Mouse (Mus musculus): ENCODE results near the gene Rgl3.
A peak's percentile ranks its signal among the peaks of the same experiment; 100 is the strongest.

Gene Rgl3

GRCm38 (mm10) chr9:21983911-21984310 is 5.3 kb downstream of the Rgl3 start:
- DNase-seq (ENCODE audit: low read depth in 2 of 2, low spot score in 2 of 2), result no peak

- no peak for DNase-seq (ENCODE audit: low read depth in 2 of 2, low spot score in 2 of 2)
These were observed 10.7 kb downstream of the Rgl3 start for GRCm38 (mm10) chr9:21978398-21979128.

DNA sequence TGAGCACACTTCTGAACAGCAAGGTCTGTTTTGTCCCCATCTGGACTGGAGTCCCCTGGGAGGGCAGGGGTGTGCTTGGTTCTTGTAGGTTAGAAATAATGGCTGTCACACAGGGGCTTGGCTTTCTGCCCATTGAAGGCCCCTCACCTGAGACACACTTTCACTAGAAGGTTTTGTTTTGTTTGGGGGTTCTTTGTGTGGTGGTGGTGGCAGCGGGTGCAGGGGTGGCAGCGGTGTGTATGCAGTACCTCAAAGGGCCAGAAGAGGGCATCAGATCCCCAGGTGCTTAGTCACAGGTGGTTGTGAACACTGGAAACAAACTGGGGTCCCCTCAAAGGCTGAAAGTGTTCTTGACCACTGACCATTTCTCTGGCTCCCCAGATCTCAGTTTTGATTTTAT is 11.3 kb downstream of the Rgl3 start:
- peak; percentile 53 to 58 for DNase-seq (ENCODE audit: low read depth in 2 of 2, low spot score in 2 of 2)

- no peak for DNase-seq (ENCODE audit: low read depth in 2 of 2, low spot score in 2 of 2)
These were observed 11.9 kb downstream of the Rgl3 start for GRCm38 (mm10) chr9:21977331-21977730.

DNA sequence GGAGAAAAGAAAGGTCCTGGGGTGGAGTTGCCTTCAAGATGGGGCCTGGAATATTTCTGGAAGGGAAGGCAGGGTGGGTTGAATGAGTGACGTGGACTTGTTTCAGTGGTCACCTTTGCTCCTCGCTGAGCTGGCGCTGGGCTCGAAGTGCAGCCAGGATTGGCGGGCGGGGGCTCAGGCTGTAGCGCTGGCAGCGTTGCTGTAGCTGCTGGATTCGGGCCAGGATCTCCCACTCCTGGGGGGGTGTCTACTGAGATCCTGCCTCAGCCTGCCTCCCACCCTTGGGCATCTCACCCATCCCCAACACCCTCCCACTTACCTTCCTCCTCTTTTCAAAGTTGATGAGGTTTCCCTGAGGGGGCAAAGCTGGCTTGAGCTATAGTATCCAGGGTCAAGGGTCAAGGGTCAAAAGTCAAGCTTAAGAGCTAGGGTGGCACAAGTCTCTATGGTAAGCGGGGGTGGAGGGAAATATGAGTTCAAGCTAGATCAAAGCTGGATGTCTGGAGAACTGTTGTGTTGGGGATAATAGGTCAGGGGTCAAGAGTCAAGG is 12.5 kb downstream of the Rgl3 start:
- DNase-seq (ENCODE audit: low read depth in 2 of 2, low spot score in 2 of 2), result no peak

GRCm38 (mm10) chr9:21969304-21969703 is 19.9 kb downstream of the Rgl3 start:
- DNase-seq (ENCODE audit: low read depth in 2 of 2, low spot score in 2 of 2), result no peak

GRCm38 (mm10) chr9:21968883-21969282 is 20.4 kb downstream of the Rgl3 start:
- no peak for DNase-seq (ENCODE audit: low read depth in 2 of 2, low spot score in 2 of 2)

- no peak for DNase-seq (ENCODE audit: low read depth in 2 of 2, low spot score in 2 of 2)
These were observed 25.8 kb downstream of the Rgl3 start, which contains the start of gene Epor for GRCm38 (mm10) chr9:21963417-21963816. TSS of gene Epor (minus strand) at chr9:21963506.

DNA sequence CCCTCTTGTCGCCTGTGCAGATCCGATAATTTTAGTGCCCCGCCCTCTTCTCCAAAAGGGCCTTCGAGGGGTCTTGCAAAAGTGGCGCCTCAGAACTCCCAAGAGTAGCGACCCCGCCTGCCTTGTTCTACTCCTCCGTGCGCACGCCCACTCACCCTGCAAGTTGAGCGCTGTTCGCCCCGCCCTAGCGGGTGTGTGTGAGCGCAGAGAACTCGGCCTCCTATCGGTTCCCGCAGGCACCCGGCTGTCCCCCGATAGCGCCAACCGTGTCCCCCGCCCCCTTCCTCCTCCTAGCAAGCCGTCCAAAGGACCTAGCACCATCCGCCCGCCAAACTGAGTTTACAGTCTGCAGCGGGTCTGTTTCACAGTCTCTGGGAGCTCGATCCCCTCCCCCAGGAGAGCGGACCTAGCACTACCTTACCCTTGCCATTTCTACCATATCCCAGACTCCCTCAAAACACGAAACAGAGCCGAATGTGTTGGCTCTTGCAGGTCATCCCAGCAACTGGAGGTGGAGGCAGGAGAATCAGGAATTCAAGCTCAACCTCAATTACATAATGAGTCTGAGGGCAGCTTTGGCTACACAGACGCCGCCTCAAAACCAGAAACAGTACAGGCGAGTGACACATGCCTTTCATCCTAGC is 26.7 kb downstream of the Rgl3 start:
- peak; percentile 37 to 53 for DNase-seq (ENCODE audit: low read depth in 2 of 2, low spot score in 2 of 2)

GRCm38 (mm10) chr9:21962010-21962409 is 27.2 kb downstream of the Rgl3 start:
- no peak for DNase-seq (ENCODE audit: low read depth in 2 of 2, low spot score in 2 of 2)

DNA sequence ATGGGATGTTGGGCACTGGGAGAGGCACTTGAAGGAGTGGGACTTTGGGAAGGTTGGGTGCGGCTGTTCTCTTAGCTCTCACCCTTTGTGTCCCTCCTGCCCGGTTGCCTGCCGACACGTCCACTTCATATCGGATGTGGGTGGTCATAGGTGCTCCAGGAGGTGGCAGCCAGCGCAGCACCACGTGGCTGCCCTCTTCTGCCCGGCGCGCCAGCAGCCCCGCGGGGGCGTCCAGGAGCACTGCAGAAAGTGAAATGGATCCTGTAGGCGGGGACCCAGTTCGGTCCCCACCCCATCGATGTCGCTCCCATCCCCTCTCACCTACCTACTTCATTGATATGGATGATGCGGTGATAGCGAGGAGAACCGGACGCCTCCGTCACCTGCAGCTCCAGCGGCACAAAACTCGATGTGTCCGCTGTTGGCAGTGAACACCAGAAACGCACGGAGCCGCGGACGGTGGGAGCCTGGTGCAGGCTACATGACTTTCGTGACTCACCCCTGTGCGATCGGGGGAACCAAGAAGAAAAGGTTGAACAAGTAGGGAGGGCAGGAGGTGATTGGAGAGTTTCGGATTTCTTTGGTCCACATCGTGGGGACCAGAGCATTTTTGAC is 27.8 kb downstream of the Rgl3 start:
- DNase-seq (ENCODE audit: low read depth in 2 of 2, low spot score in 2 of 2), result no peak

DNA sequence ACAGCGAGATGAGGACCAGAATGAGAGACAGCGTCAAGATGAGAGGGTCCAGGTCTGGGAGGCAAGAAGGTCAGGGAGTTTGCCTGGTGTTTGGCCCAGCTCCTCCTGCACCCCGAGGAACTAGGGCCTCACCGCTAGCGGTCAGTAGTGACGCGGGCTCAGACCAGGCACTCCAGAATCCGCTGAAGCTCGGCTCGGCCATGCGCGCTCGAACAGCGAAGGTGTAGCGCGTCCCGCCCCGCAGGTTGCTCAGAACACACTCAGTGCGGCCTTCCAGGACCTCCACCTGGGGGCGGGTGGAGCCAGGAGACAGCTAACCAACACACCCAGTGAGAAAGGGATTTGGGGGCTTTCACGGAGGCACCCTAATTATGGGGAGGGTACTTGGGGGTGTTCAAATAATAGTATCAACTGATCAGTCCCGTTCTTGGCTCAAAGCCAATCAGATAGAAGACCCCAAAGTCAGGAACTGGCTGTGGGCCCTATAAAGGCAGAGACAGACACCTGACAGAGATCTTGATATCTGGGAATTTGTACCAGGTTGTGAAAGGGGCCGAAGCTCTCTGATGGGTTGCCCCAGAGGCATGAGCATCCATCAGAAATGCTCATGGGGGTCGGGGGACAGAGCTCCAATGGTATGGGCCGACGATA is 28.6 kb downstream of the Rgl3 start:
- no peak for DNase-seq (ENCODE audit: low read depth in 2 of 2, low spot score in 2 of 2)

DNA sequence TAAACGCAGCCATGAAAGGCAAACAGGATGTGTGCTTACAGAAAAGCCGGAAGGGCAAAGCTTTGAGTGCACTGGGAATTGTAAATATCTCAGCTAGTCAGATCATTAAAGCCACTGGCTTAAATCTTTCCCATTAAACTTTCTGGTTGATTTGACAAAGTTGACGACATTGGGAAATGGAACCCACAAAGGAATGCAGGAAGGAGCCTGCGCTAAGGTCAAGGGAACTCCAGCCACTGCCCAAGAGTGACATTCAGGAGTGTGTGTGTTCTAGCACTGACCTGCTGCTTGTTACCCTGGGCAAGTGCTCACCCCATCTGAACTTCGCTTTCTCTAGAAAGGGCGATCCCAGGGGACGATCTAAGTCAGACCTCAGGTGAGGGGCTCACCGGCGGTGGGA is 29.1 kb downstream of the Rgl3 start:
- no peak for DNase-seq (ENCODE audit: low read depth in 2 of 2, low spot score in 2 of 2)

- DNase-seq (ENCODE audit: low read depth in 2 of 2, low spot score in 2 of 2), result no peak
These were observed 30.0 kb downstream of the Rgl3 start for GRCm38 (mm10) chr9:21959244-21959643.

DNA sequence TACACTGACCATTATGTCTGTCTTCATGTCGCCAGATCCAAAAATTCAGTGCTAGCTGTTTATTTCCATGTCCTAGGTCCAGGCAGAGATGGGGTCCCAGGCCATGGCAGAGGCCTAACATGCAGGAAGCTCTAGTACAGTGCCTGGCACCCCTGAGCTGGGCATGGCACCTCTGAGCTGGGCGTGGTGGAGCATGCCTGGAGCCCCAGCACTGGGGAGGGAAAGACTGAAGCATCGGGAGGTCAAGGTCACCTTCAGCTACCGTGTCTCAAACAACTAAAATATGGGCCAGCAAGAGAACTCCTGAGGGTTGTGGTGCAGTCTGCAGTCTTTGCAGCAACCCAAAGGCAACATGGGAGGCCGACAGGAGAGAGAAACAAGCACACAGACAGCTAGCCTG is 30.9 kb downstream of the Rgl3 start:
- DNase-seq (ENCODE audit: low read depth in 2 of 2, low spot score in 2 of 2), result no peak

- DNase-seq (ENCODE audit: low read depth in 2 of 2, low spot score in 2 of 2), result peak; percentile 94 to 98
These were observed 33.5 kb downstream of the Rgl3 start, which contains the start of gene Swsap1 for GRCm38 (mm10) chr9:21955570-21956281. TSS of gene Swsap1 (plus strand) at chr9:21955755.

GRCm38 (mm10) chr9:21955225-21955569 is 34.0 kb downstream of the Rgl3 start:
- no peak for DNase-seq (ENCODE audit: low read depth in 2 of 2, low spot score in 2 of 2)

- DNase-seq (ENCODE audit: low read depth in 2 of 2, low spot score in 2 of 2), result no peak
These were observed 34.6 kb downstream of the Rgl3 start for GRCm38 (mm10) chr9:21954635-21955034.

GRCm38 (mm10) chr9:21953600-21953999 is 35.6 kb downstream of the Rgl3 start:
- no peak for DNase-seq (ENCODE audit: low read depth in 2 of 2, low spot score in 2 of 2)

DNA sequence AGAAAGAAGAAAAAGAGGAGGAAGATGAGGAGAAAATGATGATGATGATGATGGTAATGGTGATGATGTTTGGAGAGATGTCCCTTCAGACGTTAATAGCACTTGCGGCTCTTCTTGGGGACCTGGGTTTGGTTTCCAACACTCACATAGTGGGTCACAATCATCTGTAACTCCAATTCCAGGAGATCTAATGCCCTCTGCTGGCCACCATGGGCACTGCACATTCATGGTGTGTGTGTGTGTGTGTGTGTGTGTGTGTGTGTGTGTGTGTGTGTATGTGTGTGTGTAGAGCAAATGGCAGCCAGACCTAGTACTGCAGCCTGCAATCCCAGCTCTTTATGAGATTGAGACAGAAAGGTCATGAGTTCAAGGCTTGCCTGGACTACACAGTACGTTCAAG is 37.3 kb downstream of the Rgl3 start:
- peak in 1 of 2 experiments; percentile 24 for DNase-seq (ENCODE audit: low read depth in 2 of 2, low spot score in 2 of 2)

DNA sequence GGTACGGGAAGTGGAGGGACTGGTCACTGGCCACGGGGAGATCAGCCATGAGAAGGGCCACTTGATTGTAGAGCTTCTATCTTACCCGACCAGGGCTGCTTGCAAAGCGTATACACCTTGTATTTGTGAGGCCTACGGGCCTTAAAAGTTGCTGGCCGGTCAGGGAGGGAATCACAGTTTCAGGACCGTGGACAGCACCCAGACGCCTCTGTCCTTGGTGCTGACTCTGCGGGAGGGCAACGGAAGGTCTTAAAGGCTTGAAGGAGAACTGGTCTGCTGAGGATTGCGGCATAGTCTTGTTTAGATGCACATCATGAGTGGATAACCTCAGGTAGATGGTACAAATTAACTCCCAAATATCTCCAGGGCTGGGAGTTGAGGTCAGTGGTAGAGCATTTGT is 38.9 kb downstream of the Rgl3 start:
- DNase-seq (ENCODE audit: low read depth in 2 of 2, low spot score in 2 of 2), result peak; percentile 56 to 63

Measured in CD8-positive naive resting alpha-beta T cell, adult 2 months (primary cell).